Mouse (Mus musculus) kidney, adult 2 months (tissue): ENCODE data around the gene Hibch. TPM values are rescaled to one million over a fixed set of nuclear protein-coding genes. Genes with fewer than 3 reads are reported as not detected.

Experiments
- DNase-seq: peaks from one replicate; pipeline ENCODE4 v3.0.0; 2021
- H3K27ac ChIP-seq: fragments of 200-500 bp; 2 replicates; pipeline ENCODE4 v1.5.1; 2012; ENCODE audit warnings: low read depth, low read length, control low read depth, inconsistent platforms; ENCODE audit not compliant: insufficient read depth
- H3K27me3 ChIP-seq: fragments of 200-500 bp; replicated peaks from 2 replicates; pipeline ENCODE4 v1.6.1; 2012; ENCODE audit warnings: mild to moderate bottlenecking, moderate library complexity, low read length, inconsistent platforms; ENCODE audit not compliant: control insufficient read depth, insufficient read depth
- H3K36me3 ChIP-seq: fragments of 200-500 bp; 2 replicates; pipeline ENCODE4 v1.6.1; 2012; ENCODE audit warnings: mild to moderate bottlenecking, moderate library complexity, low read length, inconsistent platforms; ENCODE audit not compliant: control insufficient read depth, insufficient read depth
- H3K4me1 ChIP-seq: fragments of 200-500 bp; 2 replicates; pipeline ENCODE4 v1.6.1; 2011; ENCODE audit warnings: low read length; ENCODE audit not compliant: control insufficient read depth, insufficient read depth
- H3K4me3 ChIP-seq: fragments of 200-500 bp; 2 replicates; pipeline ENCODE4 v1.5.1; 2011; ENCODE audit warnings: mild to moderate bottlenecking, low read depth, low read length, control low read depth; ENCODE audit not compliant: insufficient read depth
- CTCF ChIP-seq: fragments of 200-500 bp; conservative IDR thresholded peaks from 2 replicates; pipeline ENCODE4 v1.5.1; 2011; ENCODE audit warnings: low read depth, mild to moderate bottlenecking, control low read depth, low read length, moderate library complexity, mixed read lengths; ENCODE audit not compliant: insufficient read depth, insufficient read length
- POLR2A ChIP-seq: fragments of 200-500 bp; IDR thresholded peaks from one replicate; pipeline ENCODE4 v1.6.1; 2011; ENCODE audit warnings: low read depth, low read length, control low read depth
- WGBS: fragments of 180-500 bp; shearing (Covaris S2); methylation state at CpG from one replicate; pipeline ENCODE4 v1.1.7; 2018; 5-methylcytosine and 5-hydroxymethylcytosine counted together
- polyA plus RNA-seq: library from polyadenylated mRNA; depleted of rRNA; stranded (reverse); fragments of >200 nt; gene quantifications from 2 replicates; pipeline ENCODE4 v1.2.3, GENCODE M21; 2012

Hibch gene
- polyA plus RNA-seq, 1 experiment: 39.2 TPM

- no peak for DNase-seq
- H3K36me3 ChIP-seq: no peaks in the 10 kb centered on the region
- no peak overlapping the region for H3K4me3 ChIP-seq
- H3K27me3 ChIP-seq: no peaks in the 10 kb centered on the region
- WGBS: 88% methylated on average over 5 of the region's 5 CpGs
- H3K4me1 ChIP-seq: peaks cover 3% of the 10 kb centered on the region; the same call in 1 of the 2 replicates
- TF ChIP-seq CTCF: no peak
- TF ChIP-seq POLR2A: no peak
- no peak overlapping the region for H3K27ac ChIP-seq
Observed at GRCm38 (mm10) chr1:52947895-52948294, 103.2 kb downstream of the Hibch start.

DNA sequence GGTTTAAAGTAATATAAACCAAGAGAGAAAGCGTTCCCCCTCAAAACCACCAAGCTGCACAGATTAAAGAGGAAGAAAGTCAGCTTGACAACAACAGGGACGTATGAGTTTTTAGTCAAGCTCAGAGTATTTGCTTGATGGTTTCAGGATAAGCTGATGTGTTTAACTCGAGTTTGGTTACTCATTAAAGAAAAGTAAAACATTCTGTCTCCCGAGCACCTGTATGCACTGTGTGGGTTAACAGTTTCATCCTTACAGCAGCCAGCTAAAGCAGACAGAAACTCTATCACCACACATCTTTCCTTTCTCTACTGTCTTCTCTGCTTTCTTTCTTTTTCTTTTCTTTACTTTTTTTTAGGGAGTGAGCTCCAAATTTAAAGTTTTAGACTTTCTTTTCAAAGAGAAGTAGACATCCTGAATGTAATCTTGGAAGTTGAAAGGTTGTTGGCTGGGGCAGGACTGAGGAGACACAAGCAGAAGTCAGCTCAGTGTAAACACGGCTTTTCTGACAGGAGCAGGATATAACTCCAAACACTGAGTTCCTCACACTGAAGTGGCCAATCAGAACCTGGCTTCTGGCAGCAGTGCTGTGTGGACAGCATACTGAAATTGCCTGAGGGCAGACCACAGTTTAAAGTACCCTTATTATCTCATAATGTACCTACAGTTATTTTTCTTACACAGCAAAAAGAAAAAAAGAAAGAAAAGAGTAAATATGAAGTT lies 106.6 kb downstream of the Hibch start:
- H3K36me3 ChIP-seq: no peaks in the 10 kb centered on the region
- no peak for TF ChIP-seq POLR2A
- no peak for TF ChIP-seq CTCF
- peaks cover 3% of the 10 kb centered on the region; the same call in 1 of the 2 replicates for H3K4me1 ChIP-seq
- peak; percentile 17 for DNase-seq
- WGBS: 22% methylated on average over 5 of the region's 5 CpGs
- H3K4me3 ChIP-seq: no peak overlapping the region
- no peaks in the 10 kb centered on the region for H3K27me3 ChIP-seq
- no peak overlapping the region for H3K27ac ChIP-seq

- TF ChIP-seq CTCF: no peak
- no peak for TF ChIP-seq POLR2A
- WGBS: 7% methylated on average over 5 of the region's 5 CpGs
- no peak overlapping the region for H3K27ac ChIP-seq
Observed at GRCm38 (mm10) chr1:52952143-52952542, 107.4 kb downstream of the Hibch start.

DNA sequence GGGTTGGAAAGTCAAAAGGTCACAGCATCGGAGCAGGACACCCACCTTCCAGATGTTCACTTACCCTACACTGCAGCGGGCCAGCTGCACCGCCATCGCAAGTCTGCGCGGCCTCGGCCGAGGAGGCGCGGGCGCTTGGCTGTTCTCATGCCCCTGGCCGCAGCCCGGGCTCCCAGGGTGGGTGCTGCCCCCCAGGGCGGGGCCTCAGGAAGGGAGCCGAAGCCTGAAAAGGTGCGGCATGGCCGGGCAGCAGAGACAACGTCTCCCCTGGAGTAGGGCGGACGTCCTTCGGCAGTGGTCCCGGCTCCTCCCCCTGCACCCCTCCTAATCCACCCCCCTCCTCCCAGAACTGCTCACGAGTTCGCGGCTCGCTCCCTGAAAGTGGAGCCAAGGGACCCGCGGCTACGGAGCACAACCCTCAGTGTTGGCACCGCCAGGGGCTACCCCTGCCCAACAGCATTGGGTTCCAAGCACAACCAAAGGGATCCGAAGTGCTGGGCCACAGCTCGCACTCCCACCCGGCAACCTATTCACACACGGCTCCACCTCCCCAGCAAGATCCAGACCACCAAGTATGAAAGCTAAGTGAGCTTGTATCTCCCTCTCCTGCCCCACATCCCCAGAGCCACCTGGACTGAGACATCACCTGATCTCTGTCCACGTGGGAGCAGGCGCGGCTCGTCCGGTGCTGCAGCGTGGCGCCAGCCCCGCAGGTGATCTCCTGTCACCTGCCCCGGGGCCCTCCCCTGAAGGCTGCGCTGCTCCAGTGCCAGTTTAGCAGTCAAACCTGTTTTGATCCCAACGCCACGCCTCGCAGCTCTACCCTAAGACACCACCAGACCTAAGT lies 108.0 kb downstream of the Hibch start:
- TF ChIP-seq CTCF (no peak), POLR2A (no peak)
- H3K4me1 ChIP-seq: peaks cover 3% of the 10 kb centered on the region; the same call in 1 of the 2 replicates
- no peak overlapping the region for H3K27ac ChIP-seq
- peak; percentile 43 for DNase-seq
- peak overlapping the region; percentile 23 for H3K4me3 ChIP-seq
- no peaks in the 10 kb centered on the region for H3K36me3 ChIP-seq
- WGBS: 2% methylated on average over 47 of the region's 47 CpGs
- no peaks in the 10 kb centered on the region for H3K27me3 ChIP-seq

More at GRCm38 (mm10) chr1:52952143-52952542, 107.4 kb downstream of the Hibch start:
- no peak for DNase-seq
- H3K27me3 ChIP-seq: no peaks in the 10 kb centered on the region
- H3K4me3 ChIP-seq: no peak overlapping the region; the same call in 1 of the 2 replicates
- no peaks in the 10 kb centered on the region for H3K36me3 ChIP-seq
- H3K4me1 ChIP-seq: peaks cover 3% of the 10 kb centered on the region; the same call in 1 of the 2 replicates

GRCm38 (mm10) chr1:52953548-52953947 lies 108.8 kb downstream of the Hibch start:
- Histone ChIP-seq H3K4me3 (no peak overlapping the region), H3K36me3 (no peaks in the 10 kb centered on the region), H3K27me3 (no peaks in the 10 kb centered on the region), H3K27ac (no peak overlapping the region), H3K4me1 (peaks cover 3% of the 10 kb centered on the region; the same call in 1 of the 2 replicates)
- 39% methylated on average over 4 of the region's 4 CpGs for WGBS
- TF ChIP-seq CTCF: no peak
- no peak for TF ChIP-seq POLR2A
- DNase-seq: no peak

DNA sequence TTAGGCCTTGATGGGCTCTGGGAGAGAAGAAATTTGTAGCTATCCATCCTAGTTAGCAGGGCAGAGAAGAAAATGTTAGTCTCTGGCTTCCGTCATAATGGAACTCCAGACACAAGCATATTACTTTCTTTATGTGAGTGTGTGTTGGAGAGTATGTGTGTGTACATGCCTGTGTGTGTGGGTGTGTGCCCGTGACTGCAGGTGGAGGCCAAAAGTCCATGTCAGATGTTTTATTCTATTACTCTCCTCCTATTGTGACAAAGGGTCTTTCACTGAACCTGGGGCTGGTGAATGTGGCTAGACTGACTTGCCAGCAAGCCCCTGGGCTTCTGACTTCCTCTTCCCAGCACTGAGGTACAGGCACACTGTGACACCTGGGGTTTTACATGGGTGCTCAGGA lies 109.7 kb downstream of the Hibch start:
- H3K27me3 ChIP-seq: no peaks in the 10 kb centered on the region
- no peaks in the 10 kb centered on the region for H3K36me3 ChIP-seq
- 91% methylated on average over 2 of the region's 2 CpGs for WGBS
- no peak overlapping the region for H3K4me3 ChIP-seq
- H3K4me1 ChIP-seq: peaks cover 3% of the 10 kb centered on the region; the same call in 1 of the 2 replicates
- DNase-seq: no peak
- no peak overlapping the region for H3K27ac ChIP-seq
- TF ChIP-seq POLR2A: no peak
- TF ChIP-seq CTCF: no peak

GRCm38 (mm10) chr1:52955102-52955501 lies 110.4 kb downstream of the Hibch start:
- H3K27ac ChIP-seq: no peak overlapping the region
- no peaks in the 10 kb centered on the region for H3K27me3 ChIP-seq
- H3K36me3 ChIP-seq: no peaks in the 10 kb centered on the region
- peaks cover 3% of the 10 kb centered on the region; the same call in 1 of the 2 replicates for H3K4me1 ChIP-seq
- WGBS: 38% methylated on average over 6 of the region's 6 CpGs
- peak; percentile 75 for TF ChIP-seq CTCF
- TF ChIP-seq POLR2A: no peak
- H3K4me3 ChIP-seq: no peak overlapping the region
- peak; percentile 47 for DNase-seq
